Mouse (Mus musculus) left cerebral cortex, adult 8-10 months (tissue): ENCODE measurements around the gene Hmg20b. TPM values are rescaled to one million over a fixed set of nuclear protein-coding genes. Genes with fewer than 3 reads are reported as not detected.

Experiments
- DNase-seq, 2 experiments: peaks; one replicate each; pipeline ENCODE4 v3.0.0; 2022; ENCODE audit warnings: low spot score in 2 of 2
- total RNA-seq, 4 experiments: library from RNA; stranded (reverse); gene quantifications; 2 replicates each; pipeline ENCODE4 v1.2.4; 2022

Gene Hmg20b
- 10 to 100 TPM; 20.2 to 31.9 (median 27.2) TPM for total RNA-seq

- DNase-seq, result peak; percentile 98 to 99
Measured at GRCm38 (mm10) chr10:81350351-81351063, at the start of gene Hmg20b. Gene Hmg20b (minus strand): TSS chr10:81350480.

GRCm38 (mm10) chr10:81399798-81400308 lies 49.6 kb upstream of the Hmg20b start:
- DNase-seq, result no peak

GRCm38 (mm10) chr10:81399296-81399695 lies 49.0 kb upstream of the Hmg20b start:
- DNase-seq, result no peak

- no peak for DNase-seq
Measured at GRCm38 (mm10) chr10:81396749-81397148, 46.5 kb upstream of the Hmg20b start.

- DNase-seq, result no peak
Measured at GRCm38 (mm10) chr10:81395865-81396264, 45.6 kb upstream of the Hmg20b start.

- peak in 1 of 2 experiments; percentile 76 for DNase-seq
Measured at GRCm38 (mm10) chr10:81395127-81395526, 44.8 kb upstream of the Hmg20b start.

GRCm38 (mm10) chr10:81393456-81394063 lies 43.3 kb upstream of the Hmg20b start:
- DNase-seq, result no peak

- DNase-seq, result no peak
Measured at GRCm38 (mm10) chr10:81392781-81393185, 42.5 kb upstream of the Hmg20b start, which contains the start of gene Smim24. Gene Smim24 (plus strand): TSS chr10:81393051.

- no peak for DNase-seq
Measured at GRCm38 (mm10) chr10:81392270-81392669, 42.0 kb upstream of the Hmg20b start.

- DNase-seq, result no peak
Measured at GRCm38 (mm10) chr10:81390678-81390965, 40.3 kb upstream of the Hmg20b start.

GRCm38 (mm10) chr10:81389801-81390677 lies 39.8 kb upstream of the Hmg20b start:
- peak in 1 of 2 experiments; percentile 76 for DNase-seq

GRCm38 (mm10) chr10:81389373-81389772 lies 39.1 kb upstream of the Hmg20b start:
- DNase-seq, result no peak

GRCm38 (mm10) chr10:81388505-81389055 lies 38.3 kb upstream of the Hmg20b start, which contains the start of gene Gm48552:
Gene Gm48552 (plus strand): TSS chr10:81389005.
- no peak for DNase-seq

GRCm38 (mm10) chr10:81387716-81388115 lies 37.4 kb upstream of the Hmg20b start:
- no peak for DNase-seq

- no peak for DNase-seq
Measured at GRCm38 (mm10) chr10:81385603-81386306, 35.5 kb upstream of the Hmg20b start.

- no peak for DNase-seq
Measured at GRCm38 (mm10) chr10:81384605-81384982, 34.3 kb upstream of the Hmg20b start.

GRCm38 (mm10) chr10:81383802-81384604 lies 33.7 kb upstream of the Hmg20b start, which contains the start of the genes Dohh and Gm48551:
Gene Dohh (plus strand): TSS chr10:81384428.
Gene Gm48551 (plus strand): TSS chr10:81384466.
- peak; percentile 99 for DNase-seq

GRCm38 (mm10) chr10:81382039-81382438 lies 31.8 kb upstream of the Hmg20b start:
- DNase-seq, result no peak

GRCm38 (mm10) chr10:81379809-81380378 lies 29.6 kb upstream of the Hmg20b start:
- DNase-seq, result no peak

- no peak for DNase-seq
Measured at GRCm38 (mm10) chr10:81379183-81379553, 28.9 kb upstream of the Hmg20b start.
